Mouse (Mus musculus) T-helper 17 cell (primary cell): ENCODE measurements at regions not wholly inside any gene's neighbourhood (a gene's known extent, or its start where the extent isn't known, plus 50 kb on each side); places are given as distances from the start of the nearest gene placed in this dataset.
"Not testable (repeated sequence)": the region's sequence is repeated elsewhere in the genome, so short reads cannot be mapped to it uniquely, and the experiment has no call there.

ENCODE experiments used
- in situ Hi-C, 2 experiments: fragments of 300-600 bp; cut with MboI, MseI; formaldehyde crosslinking; loops; 1 replicate in 1 of 2; 2 replicates in 1 of 2; pipeline ENCODE4 v1.15.1; 2025; ENCODE audit warnings: high pct_unique_total_duplicates in 2 of 2

- in situ Hi-C loops, result not testable (repeated sequence)
Measured at GRCm38 (mm10) chrX:75734628-75735302, 140.2 kb downstream of the Pls3 start.

- in situ Hi-C loops, result not testable (repeated sequence)
Measured at GRCm38 (mm10) chrX:75733651-75734050, 141.3 kb downstream of the Pls3 start.

DNA sequence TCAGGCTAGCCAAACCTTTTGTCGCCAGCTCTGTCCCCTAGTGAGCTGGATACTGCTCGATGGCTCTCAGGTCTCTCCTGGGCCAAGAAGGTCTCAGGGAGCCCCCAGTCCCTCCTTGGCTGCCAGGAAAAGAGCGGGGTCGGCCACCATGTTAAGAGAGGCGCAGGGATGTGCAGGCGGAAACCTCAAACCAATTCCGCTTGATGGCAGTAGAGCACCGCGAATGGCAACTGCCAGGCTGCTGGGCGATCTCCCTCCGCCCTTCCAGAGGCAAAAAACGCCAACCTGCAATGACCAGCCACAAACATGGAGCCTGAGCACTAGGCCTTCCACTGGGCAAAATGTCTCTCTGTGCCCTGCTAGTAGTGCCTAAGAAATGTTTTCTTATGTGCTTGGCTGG is 145.2 kb downstream of the Pls3 start:
- in situ Hi-C loops, result loop anchor here (5.0 kb wide), 1 partner anchor 88 kb away; no protein-coding TSS in a partner anchor

DNA sequence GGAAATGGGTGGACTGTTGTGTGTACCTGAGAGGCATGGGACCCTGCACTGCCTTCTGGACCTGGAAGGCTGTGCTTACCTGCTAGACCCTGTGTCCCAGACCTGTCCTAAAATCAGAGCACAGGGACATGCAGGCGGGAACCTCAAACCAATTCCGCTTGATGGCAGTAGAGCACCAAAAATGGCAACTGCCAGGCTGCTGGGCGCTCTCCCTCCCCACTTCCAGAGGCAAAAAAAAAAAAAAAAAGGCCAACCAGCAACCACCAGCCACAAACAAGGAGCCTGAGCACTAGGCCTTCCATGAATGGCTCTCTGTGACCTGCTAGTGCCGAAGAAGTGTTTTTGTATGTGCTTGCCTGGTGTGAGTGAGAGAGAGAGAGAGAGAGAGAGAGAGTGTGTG is 146.5 kb downstream of the Pls3 start:
- in situ Hi-C loops, result loop anchor here (5.0 kb wide), 1 partner anchor 89 kb away; no protein-coding TSS in a partner anchor

GRCm38 (mm10) chrX:75723542-75723941 is 145.5 kb upstream of the Rab39b start:
- in situ Hi-C loops, result not testable (repeated sequence)

DNA sequence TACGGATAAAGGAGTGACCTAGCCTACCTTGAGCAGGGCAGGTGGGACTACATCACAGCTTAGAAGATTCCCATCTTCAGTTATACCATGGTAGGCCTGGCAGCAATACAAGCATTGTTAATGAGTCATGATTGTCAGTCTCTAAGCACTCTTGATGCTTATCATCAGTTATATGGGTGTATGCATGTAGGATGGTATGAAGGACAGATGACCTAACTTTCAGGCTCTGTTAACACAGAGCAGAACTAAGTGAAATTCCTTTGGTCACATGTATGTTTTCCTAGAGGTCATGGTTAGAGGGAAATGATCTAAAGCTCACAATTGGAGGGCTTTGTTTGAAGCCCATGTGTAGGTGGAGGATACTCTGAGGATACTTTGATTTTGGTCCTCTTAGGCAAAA is 121.9 kb upstream of the Rab39b start:
- in situ Hi-C loops, result no loop called here

DNA sequence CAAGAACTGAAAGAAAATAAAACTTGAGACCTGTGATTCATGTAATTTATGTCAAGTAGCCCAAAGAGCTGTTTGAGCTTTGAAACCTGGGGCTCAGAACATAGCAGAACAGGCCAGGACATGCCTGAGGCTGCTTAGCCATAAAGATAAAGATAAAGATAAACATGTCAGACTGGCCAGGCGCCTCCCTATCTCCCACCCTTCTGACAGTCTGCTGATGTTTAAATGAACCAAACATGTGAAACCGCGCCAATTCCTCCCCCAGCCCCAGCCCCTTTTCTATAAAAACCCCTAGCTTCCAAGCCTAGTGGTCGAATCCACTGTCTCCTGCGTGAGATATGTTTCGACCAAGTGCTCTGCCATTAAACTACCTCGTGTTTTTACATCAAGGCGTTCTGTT is 97.2 kb upstream of the Rab39b start:
- in situ Hi-C loops, result not testable (repeated sequence)

GRCm38 (mm10) chrX:75673920-75674665 is 96.1 kb upstream of the Rab39b start:
- in situ Hi-C loops, result loop anchor here in 1 of 2 experiments (5.0 kb wide), 1 partner anchor 172 kb away; no protein-coding TSS in a partner anchor

- in situ Hi-C loops, result loop anchor here in 1 of 2 experiments (5.0 kb wide), 1 partner anchor 171 kb away; no protein-coding TSS in a partner anchor
Measured at GRCm38 (mm10) chrX:75673586-75673919, 95.5 kb upstream of the Rab39b start.

GRCm38 (mm10) chrX:75672976-75673375 is 94.9 kb upstream of the Rab39b start:
- in situ Hi-C loops, result loop anchor here in 1 of 2 experiments (5.0 kb wide), 1 partner anchor 171 kb away; no protein-coding TSS in a partner anchor

DNA sequence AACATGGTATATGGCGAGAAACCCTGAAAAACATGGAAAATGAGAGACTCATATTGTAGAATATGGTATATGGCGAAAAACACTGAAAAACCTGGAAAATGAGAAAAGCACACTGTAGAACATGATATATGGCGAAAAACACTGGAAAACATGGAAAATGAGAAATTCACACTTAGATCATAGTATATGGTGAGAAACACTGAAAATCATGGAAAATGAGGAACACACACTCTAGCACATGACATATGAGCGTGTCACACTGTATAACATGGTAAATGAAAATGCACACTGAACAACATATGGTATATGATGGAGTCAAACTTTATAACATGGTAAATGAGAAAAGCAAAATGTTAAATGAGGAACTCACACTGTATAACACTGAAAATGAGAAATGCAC is 89.6 kb upstream of the Rab39b start:
- in situ Hi-C loops, result no loop called here

DNA sequence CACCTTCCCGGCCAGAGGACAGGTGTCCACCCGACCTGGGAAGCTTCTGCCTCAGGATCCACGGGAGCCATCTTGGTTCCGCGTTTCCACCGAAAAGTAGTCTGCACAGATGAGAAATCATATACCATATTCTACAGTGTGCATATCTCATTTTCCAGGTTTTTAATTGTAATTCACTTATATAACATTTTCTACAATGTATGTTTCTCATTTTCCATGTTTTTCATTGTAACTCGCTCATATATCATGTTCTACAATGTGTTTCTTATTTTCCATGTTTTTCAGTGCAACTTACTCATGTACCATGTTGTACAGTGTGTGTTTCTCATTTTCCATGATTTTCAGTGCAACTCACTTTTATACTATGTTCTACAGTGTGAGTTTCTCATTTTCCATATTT is 65.4 kb upstream of the Rab39b start:
- in situ Hi-C loops, result no loop called here
